Mouse (Mus musculus) ES-E14 (cell line): ENCODE measurements around the gene Nipbl. TPM values are rescaled to one million over a fixed set of nuclear protein-coding genes. Genes with fewer than 3 reads are reported as not detected.

ENCODE experiments used
- DNase-seq: peaks from one replicate; pipeline ENCODE4 v3.0.0-alpha.2; 2013; ENCODE audit warnings: low read depth, low spot score
- H3K27ac ChIP-seq: 2 replicates; pipeline ENCODE4 v1.5.1; 2012; ENCODE audit warnings: low read depth, mild to moderate bottlenecking, low read length, moderate library complexity, mixed read lengths; ENCODE audit not compliant: poor library complexity, insufficient read depth, severe bottlenecking
- H3K36me3 ChIP-seq: 2 replicates; pipeline ENCODE4 v1.6.1; 2012; ENCODE audit warnings: mild to moderate bottlenecking, low read length, moderate library complexity, mixed read lengths; ENCODE audit not compliant: control insufficient read depth, poor library complexity, insufficient read depth, severe bottlenecking
- H3K4me1 ChIP-seq, 2 experiments: fragments of 150-350 bp in 1 of 2; sonication (generic) in 1 of 2; 2 replicates each; pipeline ENCODE4 v1.6.1; 2012; ENCODE audit warnings: low read length in 2 of 2, mild to moderate bottlenecking in 1 of 2, mixed read lengths in 1 of 2; ENCODE audit not compliant: control insufficient read depth in 2 of 2, insufficient read depth in 2 of 2, poor library complexity in 1 of 2
- H3K4me3 ChIP-seq, 2 experiments: fragments of 150-350 bp in 1 of 2; sonication (generic) in 1 of 2; 2 replicates each; pipeline ENCODE4 v1.5.1; 2012; ENCODE audit warnings: low read length in 2 of 2, low read depth in 1 of 2, mild to moderate bottlenecking in 1 of 2, mixed read lengths in 1 of 2; ENCODE audit not compliant: insufficient read depth in 1 of 2, poor library complexity in 1 of 2, severe bottlenecking in 1 of 2
- H3K9ac ChIP-seq: 2 replicates; pipeline ENCODE4 v1.6.1; 2012; ENCODE audit warnings: low read depth, mild to moderate bottlenecking, low read length, mixed read lengths; ENCODE audit not compliant: poor library complexity, insufficient read depth, severe bottlenecking
- H3K9me3 ChIP-seq: fragments of 150-350 bp; sonication (generic); 2 replicates; pipeline ENCODE4 v1.6.1; 2012; ENCODE audit warnings: low read depth, mild to moderate bottlenecking, low read length; ENCODE audit not compliant: control insufficient read depth, insufficient read depth
- CHD2 ChIP-seq: IDR thresholded peaks from 2 replicates; pipeline ENCODE4 v1.6.1; 2014; ENCODE audit warnings: mild to moderate bottlenecking, low read depth, low read length, inconsistent platforms
- HCFC1 ChIP-seq: IDR thresholded peaks from 2 replicates; pipeline ENCODE4 v1.6.1; 2012; ENCODE audit warnings: low read length, inconsistent platforms, borderline replicate concordance; ENCODE audit not compliant: insufficient read depth
- MAFK ChIP-seq: IDR thresholded peaks from 2 replicates; pipeline ENCODE4 v1.6.1; 2014; ENCODE audit warnings: mild to moderate bottlenecking, low read depth, low read length, inconsistent platforms; ENCODE audit not compliant: insufficient read depth
- ZC3H11A ChIP-seq: IDR thresholded peaks from 2 replicates; pipeline ENCODE4 v1.6.1; 2012; ENCODE audit warnings: low read depth, mild to moderate bottlenecking, inconsistent platforms, low read length, borderline replicate concordance
- ZNF384 ChIP-seq: IDR thresholded peaks from 2 replicates; pipeline ENCODE4 v1.6.1; 2012; ENCODE audit warnings: low read depth, low read length, inconsistent platforms
- in situ Hi-C, 2 experiments: fragments of 600-800 bp; cut with MboI; formaldehyde crosslinking; loops; one replicate each; pipeline ENCODE4 v1.15.1; 2025; ENCODE audit warnings: low sequenced_read_pairs in 2 of 2, inconsistent platforms in 1 of 2; ENCODE audit not compliant: unreplicated experiment in 2 of 2
- total RNA-seq: library from RNA; depleted of rRNA; stranded (reverse); fragments of 300-350 nt; gene quantifications from 2 replicates; pipeline ENCODE4 v1.2.3, GENCODE M21; 2012; rRNA removed

The Nipbl gene
- total RNA-seq, 1 experiment = 35.1 TPM

GRCm38 (mm10) chr15:8271952-8272351 is 172.3 kb downstream of the Nipbl start:
- Histone ChIP-seq H3K9me3 (no peaks in the 10 kb centered on the region), H3K9ac (no peak overlapping the region), H3K27ac (no peak overlapping the region), H3K4me1 (no peaks in the 10 kb centered on the region), H3K4me3 (no peak overlapping the region), H3K36me3 (peaks cover 5% of the 10 kb centered on the region; the same call in 1 of the 2 replicates)
- TF ChIP-seq CHD2 (no peak), HCFC1 (no peak), ZNF384 (no peak), ZC3H11A (no peak), MAFK (no peak)
- in situ Hi-C loops = no loop called here
- no peak for DNase-seq

- Histone ChIP-seq H3K9me3 (no peaks in the 10 kb centered on the region), H3K27ac (no peak overlapping the region), H3K36me3 (peaks cover 7% of the 10 kb centered on the region), H3K9ac (no peak overlapping the region), H3K4me3 (no peak overlapping the region), H3K4me1 (no peaks in the 10 kb centered on the region)
- TF ChIP-seq ZNF384 (no peak), HCFC1 (no peak), ZC3H11A (no peak), CHD2 (no peak), MAFK (no peak)
- in situ Hi-C loops = no loop called here
- DNase-seq = no peak
These were observed 176.0 kb downstream of the Nipbl start for GRCm38 (mm10) chr15:8268231-8268630.

- in situ Hi-C loops = no loop called here
- Histone ChIP-seq H3K27ac (no peak overlapping the region), H3K9me3 (no peaks in the 10 kb centered on the region), H3K36me3 (peaks cover 7% of the 10 kb centered on the region), H3K9ac (no peak overlapping the region), H3K4me3 (no peak overlapping the region), H3K4me1 (no peaks in the 10 kb centered on the region)
- DNase-seq = no peak
- TF ChIP-seq MAFK (no peak), CHD2 (no peak), HCFC1 (no peak), ZNF384 (no peak)
These were observed 177.1 kb downstream of the Nipbl start for GRCm38 (mm10) chr15:8267211-8267610.

- H3K27ac ChIP-seq = no peak overlapping the region
- no peak for TF ChIP-seq ZC3H11A
- no peak for TF ChIP-seq MAFK
- no peak for TF ChIP-seq ZNF384
- no peak for TF ChIP-seq HCFC1
- no peak for TF ChIP-seq CHD2
- no peaks in the 10 kb centered on the region for H3K9me3 ChIP-seq
- H3K36me3 ChIP-seq = peaks cover 6% of the 10 kb centered on the region
- no peaks in the 10 kb centered on the region for H3K4me1 ChIP-seq
- in situ Hi-C loops = no loop called here
- no peak for DNase-seq
- no peak overlapping the region for H3K4me3 ChIP-seq
- no peak overlapping the region for H3K9ac ChIP-seq
These were observed 178.3 kb downstream of the Nipbl start for GRCm38 (mm10) chr15:8265946-8266345.

Other genes with a start within 250 kb of the Nipbl start
- not detected in 2 replicates for gene Gm2310, start 75.5 kb upstream of the Nipbl start, total RNA-seq